Mouse (Mus musculus) spleen, adult 2 months (tissue): ENCODE data around the gene Zbtb9.

ENCODE experiments used
- CTCF ChIP-seq: fragments of 200-500 bp; IDR thresholded peaks from 2 replicates; pipeline ENCODE4 v1.5.1; 2011; ENCODE audit warnings: mild to moderate bottlenecking, inconsistent platforms; ENCODE audit not compliant: insufficient read depth, insufficient read length, insufficient replicate concordance; ENCODE audit errors: extremely low read depth
- POLR2A ChIP-seq: fragments of 200-500 bp; IDR thresholded peaks from 2 replicates; pipeline ENCODE4 v1.6.1; 2011; ENCODE audit warnings: low read depth, low read length, inconsistent platforms

GRCm38 (mm10) chr17:27025951-27026350 is 53.0 kb downstream of the Zbtb9 start:
- TF ChIP-seq POLR2A (no peak), CTCF (no peak)
